Mouse (Mus musculus) embryonic facial prominence, embryonic 13.5 days (tissue): Measurements from ENCODE around the gene Ctnnbip1. TPM values are rescaled to one million over a fixed set of nuclear protein-coding genes. Genes with fewer than 3 reads are reported as not detected.

ENCODE experiments used
- ATAC-seq: fragments of 200-750 bp; cut with Nextera tagmentation; 2 replicates; pipeline ENCODE4 v1.8.0; 2017; ENCODE audit warnings: low read depth; ENCODE audit not compliant: insufficient number of reproducible peaks, insufficient read depth, low FRiP score, low TSS enrichment
- H3K27ac ChIP-seq: fragments of 300-500 bp; sonication (generic); 2 replicates; pipeline ENCODE4 v1.5.1; 2015; ENCODE audit warnings: moderate library complexity, mild to moderate bottlenecking, inconsistent platforms
- H3K27me3 ChIP-seq: fragments of 300-500 bp; sonication (generic); 2 replicates; pipeline ENCODE4 v1.6.1; 2015; ENCODE audit warnings: mild to moderate bottlenecking, inconsistent platforms
- H3K36me3 ChIP-seq: fragments of 300-500 bp; sonication (generic); 2 replicates; pipeline ENCODE4 v1.6.1; 2015; ENCODE audit warnings: mild to moderate bottlenecking, inconsistent platforms
- H3K4me1 ChIP-seq: fragments of 300-500 bp; sonication (generic); 2 replicates; pipeline ENCODE4 v1.6.1; 2015; ENCODE audit warnings: inconsistent platforms
- H3K4me2 ChIP-seq: fragments of 300-500 bp; sonication (generic); 2 replicates; pipeline ENCODE4 v1.6.1; 2015; ENCODE audit warnings: moderate library complexity, mild to moderate bottlenecking, inconsistent platforms
- H3K4me3 ChIP-seq: fragments of 300-500 bp; sonication (generic); 2 replicates; pipeline ENCODE4 v1.5.1; 2015; ENCODE audit warnings: mild to moderate bottlenecking, inconsistent platforms
- H3K9ac ChIP-seq: fragments of 300-500 bp; sonication (generic); 2 replicates; pipeline ENCODE4 v1.6.1; 2015; ENCODE audit warnings: mild to moderate bottlenecking, inconsistent platforms
- H3K9me3 ChIP-seq: fragments of 300-500 bp; sonication (generic); 2 replicates; pipeline ENCODE4 v1.6.1; 2016; ENCODE audit warnings: inconsistent platforms
- WGBS: fragments of 180-500 bp; shearing (Covaris S2); methylation state at CpG from one replicate; pipeline ENCODE4 v1.1.7; 2015; ENCODE audit warnings: mixed read lengths; 5-methylcytosine and 5-hydroxymethylcytosine counted together
- polyA plus RNA-seq: library from polyadenylated mRNA; unstranded; fragments of >200 nt; fragmentation: Nextera tagmentation; extraction: Ambion mirVana; gene quantifications from 2 replicates; pipeline ENCODE4 v1.2.1, GENCODE M21; 2015

Ctnnbip1 gene
- polyA plus RNA-seq, 1 experiment from 2014 or later: 65.4 TPM

GRCm38 (mm10) chr4:149594913-149595581 is 77.0 kb downstream of the Ctnnbip1 start:
- Histone ChIP-seq H3K9ac (no peak overlapping the region), H3K27me3 (no peaks in the 10 kb centered on the region), H3K9me3 (0 out of 2 replicates have a peak, but pooled peaks cover 3% of the 10 kb centered on the region), H3K4me2 (no peak overlapping the region), H3K4me3 (no peak overlapping the region), H3K4me1 (peaks cover 4% of the 10 kb centered on the region; the same call in 1 of the 2 replicates), H3K27ac (no peak overlapping the region), H3K36me3 (no peaks in the 10 kb centered on the region)
- WGBS: 72% methylated on average over 9 of the region's 9 CpGs
- ATAC-seq: no peak

GRCm38 (mm10) chr4:149597641-149598208 is 79.7 kb downstream of the Ctnnbip1 start:
- no peaks in the 10 kb centered on the region for H3K9me3 ChIP-seq
- H3K4me3 ChIP-seq: no peak overlapping the region
- WGBS: 77% methylated on average over 12 of the region's 12 CpGs
- H3K36me3 ChIP-seq: no peaks in the 10 kb centered on the region
- H3K9ac ChIP-seq: no peak overlapping the region
- no peak overlapping the region for H3K4me2 ChIP-seq
- ATAC-seq: no peak
- no peaks in the 10 kb centered on the region for H3K27me3 ChIP-seq
- H3K27ac ChIP-seq: no peak overlapping the region
- H3K4me1 ChIP-seq: peaks cover 12% of the 10 kb centered on the region

GRCm38 (mm10) chr4:149599549-149599948 is 81.5 kb downstream of the Ctnnbip1 start:
- Histone ChIP-seq H3K4me2 (no peak overlapping the region), H3K36me3 (no peaks in the 10 kb centered on the region), H3K4me1 (peaks cover 12% of the 10 kb centered on the region), H3K9ac (no peak overlapping the region), H3K27me3 (no peaks in the 10 kb centered on the region), H3K9me3 (no peaks in the 10 kb centered on the region), H3K4me3 (no peak overlapping the region), H3K27ac (no peak overlapping the region)
- ATAC-seq: no peak
- WGBS: 90% methylated on average over 6 of the region's 6 CpGs

DNA sequence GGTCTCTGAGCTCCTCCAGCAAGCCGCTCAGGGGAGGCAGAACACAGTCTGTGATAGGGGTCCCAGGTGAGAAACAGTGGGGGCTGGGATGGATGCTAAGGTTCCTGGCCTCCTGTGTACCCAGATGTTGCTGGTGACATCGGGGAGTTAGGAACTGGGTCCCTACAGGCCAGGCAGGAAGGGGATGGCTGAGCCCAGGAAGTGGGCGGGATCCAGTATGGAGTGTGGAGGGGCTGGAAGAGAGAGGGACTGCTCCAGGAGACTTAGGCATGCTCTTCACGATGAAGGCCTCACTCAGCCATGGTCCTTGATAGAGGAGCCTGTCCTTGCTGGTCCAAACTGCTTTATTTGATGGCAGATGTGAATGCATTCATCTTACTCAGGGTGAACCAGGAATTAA is 82.1 kb downstream of the Ctnnbip1 start:
- Histone ChIP-seq H3K4me2 (no peak overlapping the region), H3K9me3 (no peaks in the 10 kb centered on the region), H3K9ac (no peak overlapping the region), H3K4me3 (no peak overlapping the region), H3K4me1 (peaks cover 12% of the 10 kb centered on the region), H3K36me3 (no peaks in the 10 kb centered on the region), H3K27ac (no peak overlapping the region), H3K27me3 (no peaks in the 10 kb centered on the region)
- WGBS: 84% methylated on average over 4 of the region's 4 CpGs
- ATAC-seq: no peak

GRCm38 (mm10) chr4:149601484-149601883 is 83.4 kb downstream of the Ctnnbip1 start:
- H3K4me3 ChIP-seq: no peak overlapping the region
- H3K9me3 ChIP-seq: no peaks in the 10 kb centered on the region
- no peaks in the 10 kb centered on the region for H3K36me3 ChIP-seq
- no peak overlapping the region for H3K9ac ChIP-seq
- no peak overlapping the region for H3K27ac ChIP-seq
- no peak for ATAC-seq
- no peak overlapping the region for H3K4me2 ChIP-seq
- peaks cover 12% of the 10 kb centered on the region for H3K4me1 ChIP-seq
- WGBS: 38% methylated on average over 4 of the region's 4 CpGs
- H3K27me3 ChIP-seq: no peaks in the 10 kb centered on the region

DNA sequence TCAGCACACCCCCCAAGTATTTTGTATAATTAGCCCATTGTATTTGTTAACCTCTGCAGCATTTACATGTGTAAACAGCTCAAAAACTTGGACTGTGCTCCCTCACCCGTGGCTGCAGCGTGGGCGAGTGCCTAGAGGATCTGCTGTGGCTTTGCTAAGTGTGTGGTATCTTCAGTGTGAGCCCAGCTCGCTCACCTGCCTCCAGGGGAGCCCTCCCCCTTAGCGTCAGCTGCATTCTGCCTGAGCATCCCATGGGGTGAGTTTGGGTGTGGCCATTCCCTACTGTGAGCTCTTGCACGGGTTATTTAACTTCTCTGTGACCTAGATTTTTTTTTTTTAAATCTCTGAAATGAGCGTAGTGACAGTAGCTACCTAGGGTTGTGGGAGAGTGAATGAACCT is 84.2 kb downstream of the Ctnnbip1 start:
- Histone ChIP-seq H3K27ac (no peak overlapping the region), H3K4me2 (no peak overlapping the region), H3K36me3 (no peaks in the 10 kb centered on the region), H3K27me3 (no peaks in the 10 kb centered on the region), H3K9me3 (no peaks in the 10 kb centered on the region), H3K4me1 (peaks cover 19% of the 10 kb centered on the region), H3K4me3 (no peak overlapping the region), H3K9ac (no peak overlapping the region)
- ATAC-seq: no peak
- 39% methylated on average over 7 of the region's 7 CpGs for WGBS

DNA sequence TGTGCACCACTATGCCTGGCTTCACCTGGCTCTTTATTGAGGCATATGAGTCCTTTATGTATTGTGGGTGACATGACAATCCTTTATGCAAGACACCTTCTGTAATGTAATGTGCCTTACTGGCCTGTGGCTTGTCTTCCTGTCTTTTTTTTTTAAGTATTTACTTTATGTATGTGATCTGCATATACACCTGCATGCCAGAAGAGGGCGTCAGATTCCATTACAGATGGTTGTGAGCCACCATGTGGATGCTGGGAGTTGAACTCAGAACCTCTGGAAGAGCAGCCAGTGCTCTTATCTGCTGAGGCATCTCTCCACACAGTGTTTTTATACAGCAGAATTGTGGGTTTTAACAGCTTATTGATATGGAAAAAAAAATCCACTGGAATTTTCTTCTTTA is 85.8 kb downstream of the Ctnnbip1 start:
- WGBS: 68% methylated on average over 1 of the region's 1 CpGs
- Histone ChIP-seq H3K27me3 (no peaks in the 10 kb centered on the region), H3K9me3 (no peaks in the 10 kb centered on the region), H3K4me1 (peaks cover 25% of the 10 kb centered on the region), H3K9ac (no peak overlapping the region), H3K4me3 (no peak overlapping the region), H3K27ac (no peak overlapping the region), H3K36me3 (no peaks in the 10 kb centered on the region), H3K4me2 (no peak overlapping the region)
- ATAC-seq: no peak

DNA sequence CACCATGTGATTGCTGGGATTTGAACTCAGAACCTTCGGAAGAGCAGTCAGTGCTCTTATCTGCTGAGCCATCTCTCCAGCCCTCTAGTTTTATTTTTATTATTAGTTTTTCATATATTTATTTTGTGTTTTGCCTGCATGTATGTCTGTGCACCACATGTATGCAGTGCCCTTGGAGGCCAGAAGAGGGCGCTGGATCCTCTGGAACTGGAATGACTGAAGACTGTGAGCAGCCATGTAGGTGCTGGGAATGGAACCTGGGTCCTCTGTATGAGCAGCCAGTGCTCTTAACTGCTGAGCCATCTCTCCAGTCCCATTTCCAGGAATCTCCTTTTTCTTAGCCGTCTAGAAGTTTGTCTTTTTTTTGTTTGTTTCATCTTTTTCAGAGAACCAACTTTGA is 86.5 kb downstream of the Ctnnbip1 start:
- Histone ChIP-seq H3K27ac (no peak overlapping the region), H3K9me3 (no peaks in the 10 kb centered on the region), H3K27me3 (no peaks in the 10 kb centered on the region), H3K4me1 (peaks cover 31% of the 10 kb centered on the region), H3K9ac (no peak overlapping the region), H3K36me3 (no peaks in the 10 kb centered on the region), H3K4me2 (no peak overlapping the region), H3K4me3 (no peak overlapping the region)
- WGBS: 79% methylated on average over 3 of the region's 3 CpGs
- ATAC-seq: no peak

- no peaks in the 10 kb centered on the region for H3K27me3 ChIP-seq
- H3K9me3 ChIP-seq: no peaks in the 10 kb centered on the region
- WGBS: 72% methylated on average over 18 of the region's 18 CpGs
- H3K4me1 ChIP-seq: peaks cover 31% of the 10 kb centered on the region
- no peak overlapping the region for H3K4me2 ChIP-seq
- H3K27ac ChIP-seq: no peak overlapping the region
- no peak overlapping the region for H3K4me3 ChIP-seq
- H3K9ac ChIP-seq: no peak overlapping the region
- H3K36me3 ChIP-seq: no peaks in the 10 kb centered on the region
- ATAC-seq: no peak
Observed at GRCm38 (mm10) chr4:149606056-149606455, 88.0 kb downstream of the Ctnnbip1 start.

DNA sequence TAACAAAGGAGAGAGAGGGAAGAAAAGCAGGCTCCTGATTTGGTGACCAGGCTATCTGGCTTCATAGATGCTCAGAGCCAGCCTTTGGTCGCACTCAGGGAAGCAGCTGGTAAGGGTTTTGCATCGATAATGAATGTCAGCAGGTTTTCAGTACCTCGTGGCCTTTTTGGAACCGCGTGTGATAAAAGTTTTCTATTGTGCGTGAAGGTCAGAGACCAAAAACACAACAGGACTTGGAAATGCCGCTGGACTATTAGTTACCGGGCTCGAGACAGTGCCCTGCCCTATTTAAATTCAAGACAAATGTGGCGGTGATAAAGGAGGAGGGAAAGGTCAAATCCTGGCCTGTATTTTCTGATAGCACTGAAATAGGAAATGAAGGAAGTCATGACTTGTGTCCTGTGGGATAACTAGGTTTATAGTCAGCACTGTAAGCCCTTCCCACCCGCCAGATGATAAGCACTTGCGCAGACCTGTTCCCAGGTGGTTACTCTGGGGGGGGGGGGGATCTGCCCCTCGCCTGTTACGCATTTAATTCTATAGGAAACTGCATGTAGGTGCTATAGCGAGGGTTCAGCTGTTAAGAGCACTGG is 88.8 kb downstream of the Ctnnbip1 start:
- H3K36me3 ChIP-seq: no peaks in the 10 kb centered on the region
- peaks cover 26% of the 10 kb centered on the region for H3K4me1 ChIP-seq
- 0 out of 2 replicates have a peak overlapping the region, but pooled peaks have one; percentile 46 for H3K9ac ChIP-seq
- no peaks in the 10 kb centered on the region for H3K27me3 ChIP-seq
- H3K27ac ChIP-seq: no peak overlapping the region
- no peak overlapping the region for H3K4me3 ChIP-seq
- no peak overlapping the region; the same call in 1 of the 2 replicates for H3K4me2 ChIP-seq
- no peaks in the 10 kb centered on the region for H3K9me3 ChIP-seq
- 49% methylated on average over 15 of the region's 15 CpGs for WGBS
- no peak for ATAC-seq

GRCm38 (mm10) chr4:149607591-149608308 is 89.7 kb downstream of the Ctnnbip1 start:
- Histone ChIP-seq H3K36me3 (no peaks in the 10 kb centered on the region), H3K4me2 (peak overlapping the region; percentile 33), H3K9me3 (no peaks in the 10 kb centered on the region), H3K27me3 (no peaks in the 10 kb centered on the region), H3K27ac (peak overlapping the region; percentile 33; the same call in 1 of the 2 replicates), H3K9ac (0 out of 2 replicates have a peak overlapping the region, but pooled peaks have one; percentile 46), H3K4me1 (peaks cover 23% of the 10 kb centered on the region), H3K4me3 (no peak overlapping the region)
- 41% methylated on average over 20 of the region's 20 CpGs for WGBS
- ATAC-seq: no peak
